Mouse (Mus musculus) liver, postnatal 0 days (tissue): ENCODE results near the gene Zfp958. TPM values are rescaled to one million over a fixed set of nuclear protein-coding genes. Genes with fewer than 3 reads are reported as not detected.

Source experiments
- ATAC-seq: fragments of 200-750 bp; cut with Nextera tagmentation; 2 replicates; pipeline ENCODE4 v1.8.0; 2017; ENCODE audit warnings: mild to moderate bottlenecking, moderate library complexity
- DNase-seq: peaks from one replicate; pipeline ENCODE4 v3.0.0-alpha.2; 2016
- H3K27ac ChIP-seq: fragments of 300-500 bp; sonication (generic); 2 replicates; pipeline ENCODE4 v1.5.1; 2014; ENCODE audit warnings: antibody characterized with exemption, moderate library complexity, mild to moderate bottlenecking, low read depth
- H3K27me3 ChIP-seq: fragments of 300-500 bp; sonication (generic); 2 replicates; pipeline ENCODE4 v1.6.1; 2014; ENCODE audit warnings: low read length, control low read depth, mixed read lengths; ENCODE audit not compliant: insufficient read depth
- H3K36me3 ChIP-seq: fragments of 300-500 bp; sonication (generic); replicated peaks from 2 replicates; pipeline ENCODE4 v1.6.1; 2014; ENCODE audit warnings: mild to moderate bottlenecking, control low read depth, low read length, moderate library complexity, mixed read lengths; ENCODE audit not compliant: insufficient read depth
- H3K4me1 ChIP-seq: fragments of 300-500 bp; sonication (generic); 2 replicates; pipeline ENCODE4 v1.6.1; 2014; ENCODE audit warnings: antibody characterized with exemption, mild to moderate bottlenecking, control low read depth; ENCODE audit not compliant: insufficient read depth
- H3K4me2 ChIP-seq: fragments of 300-500 bp; sonication (generic); 2 replicates; pipeline ENCODE4 v1.6.1; 2014; ENCODE audit warnings: low read depth, mild to moderate bottlenecking, low read length, moderate library complexity, mixed read lengths
- H3K4me3 ChIP-seq: fragments of 300-500 bp; sonication (generic); 2 replicates; pipeline ENCODE4 v1.5.1; 2014; ENCODE audit warnings: low read depth, low read length
- H3K9ac ChIP-seq: fragments of 300-500 bp; sonication (generic); replicated peaks from 2 replicates; pipeline ENCODE4 v1.6.1; 2014; ENCODE audit warnings: mild to moderate bottlenecking, moderate library complexity
- H3K9me3 ChIP-seq: fragments of 300-500 bp; sonication (generic); 2 replicates; pipeline ENCODE4 v1.6.1; 2016; ENCODE audit warnings: mild to moderate bottlenecking, control low read depth, low read length, mixed read lengths
- CTCF ChIP-seq: sonication (generic); IDR thresholded peaks from 2 replicates; pipeline ENCODE4 v1.5.1; 2016; ENCODE audit warnings: antibody characterized with exemption, low read depth
- EP300 ChIP-seq: IDR thresholded peaks from 2 replicates; pipeline ENCODE4 v1.6.1; 2016; ENCODE audit warnings: antibody characterized with exemption, low read depth, mild to moderate bottlenecking
- WGBS: fragments of 180-500 bp; shearing (Covaris S2); extraction: QIAGEN DNeasy Blood & Tissue Kit; methylation state at CpG from one replicate; pipeline ENCODE4 v1.1.7; 2014; ENCODE audit not compliant: insufficient replicate concordance; 5-methylcytosine and 5-hydroxymethylcytosine counted together
- polyA plus RNA-seq: library from polyadenylated mRNA; unstranded; fragments of >200 nt; fragmentation: Nextera tagmentation; extraction: Ambion mirVana; gene quantifications from 2 replicates; pipeline ENCODE4 v1.2.1, GENCODE M21; 2015

Gene Zfp958
- 4.2 and 4.3 TPM in 2 replicates for polyA plus RNA-seq

DNA sequence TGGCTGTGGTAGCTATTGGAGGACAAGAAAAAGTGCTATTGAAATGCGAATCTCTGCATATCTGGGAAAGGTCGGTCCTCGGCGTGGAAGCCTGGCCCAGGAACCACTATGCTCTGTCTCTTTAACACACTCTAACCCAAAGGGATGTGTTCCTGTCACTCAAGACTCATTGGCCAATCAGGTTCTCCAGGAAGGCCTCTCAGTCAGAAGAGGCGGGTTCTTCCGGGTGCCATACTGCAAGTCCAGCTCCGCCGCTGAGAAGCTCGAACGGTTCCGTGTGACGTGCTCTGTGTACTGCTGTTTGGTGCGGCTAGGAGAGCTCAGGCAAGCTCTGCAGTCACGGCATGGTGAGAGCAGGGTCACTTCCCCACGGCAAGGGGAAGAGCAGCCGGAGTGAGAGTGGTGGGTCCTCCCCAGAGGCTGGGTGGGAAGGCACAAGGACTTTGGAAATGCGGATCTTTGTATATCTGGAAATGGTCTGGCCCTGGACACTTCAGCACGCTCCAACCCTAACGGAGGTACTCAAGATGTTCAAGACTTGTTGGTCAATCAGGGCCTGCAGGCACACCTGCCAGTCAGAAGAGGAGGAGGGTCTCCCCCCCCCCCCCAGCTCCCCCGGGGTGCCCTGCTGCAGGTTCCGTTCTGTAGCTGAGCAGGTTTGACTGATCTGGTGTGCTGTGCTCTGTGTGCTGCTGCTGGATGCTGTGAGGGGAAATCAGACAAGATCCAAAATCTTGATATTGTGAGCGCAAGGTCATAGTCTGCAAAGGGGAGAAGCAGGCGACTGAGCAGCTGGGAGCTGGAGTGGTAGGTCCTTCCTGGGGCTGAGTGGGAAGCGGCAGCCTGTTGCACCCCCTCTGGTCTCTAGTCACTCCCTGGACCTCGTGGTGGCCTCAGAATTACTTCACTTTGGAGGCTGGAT, at the start of gene Zfp958:
TSS of gene Zfp958 (plus strand) at position 236 of the 922 bp plus-strand sequence.
- TF ChIP-seq EP300 (no peak), CTCF (no peak)
- peak within 1 kb of the TSS; percentile 90 for H3K4me2 ChIP-seq
- no peaks in the 10 kb centered on the region for H3K9me3 ChIP-seq
- ATAC-seq (peak; percentile 99), DNase-seq (peak; percentile 90)
- H3K36me3 ChIP-seq: no peaks in the 10 kb centered on the region
- peak within 1 kb of the TSS; percentile 58 for H3K4me3 ChIP-seq
- H3K4me1 ChIP-seq: peaks cover 15% of the 10 kb centered on the region
- WGBS: under 1% methylated on average over 25 of the region's 25 CpGs
- peak within 1 kb of the TSS; percentile 66 for H3K9ac ChIP-seq
- H3K27me3 ChIP-seq: no peaks in the 10 kb centered on the region
- peak within 1 kb of the TSS; percentile 74 for H3K27ac ChIP-seq

DNA sequence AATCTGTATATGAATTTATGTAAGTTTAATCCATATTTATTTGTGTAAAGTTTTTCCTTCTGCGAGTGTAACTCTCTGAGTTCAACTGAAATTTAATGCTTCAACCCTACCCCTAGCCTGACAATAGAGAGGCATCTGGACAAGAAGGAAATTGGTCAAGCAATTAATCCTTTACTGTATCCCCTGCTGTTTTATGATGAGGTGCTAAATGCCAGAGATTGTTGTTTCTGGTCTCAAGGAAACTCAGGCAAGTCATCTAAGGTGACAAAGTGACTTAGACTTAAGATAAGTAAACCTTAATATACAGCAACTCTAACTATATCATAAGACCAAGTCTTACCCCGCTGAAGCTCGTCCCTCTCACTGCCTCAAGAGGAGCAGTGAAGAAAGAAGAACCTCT, 31.0 kb upstream of the Zfp958 start:
- H3K9me3 ChIP-seq: no peaks in the 10 kb centered on the region
- H3K9ac ChIP-seq: no peak overlapping the region
- DNase-seq: no peak
- WGBS: 41% methylated on average over 3 of the region's 3 CpGs
- no peaks in the 10 kb centered on the region for H3K36me3 ChIP-seq
- H3K27me3 ChIP-seq: no peaks in the 10 kb centered on the region
- no peak for ATAC-seq
- H3K4me1 ChIP-seq: no peaks in the 10 kb centered on the region
- H3K4me2 ChIP-seq: no peak overlapping the region
- no peak overlapping the region for H3K4me3 ChIP-seq
- no peak overlapping the region for H3K27ac ChIP-seq
- TF ChIP-seq EP300: no peak
- no peak for TF ChIP-seq CTCF

DNA sequence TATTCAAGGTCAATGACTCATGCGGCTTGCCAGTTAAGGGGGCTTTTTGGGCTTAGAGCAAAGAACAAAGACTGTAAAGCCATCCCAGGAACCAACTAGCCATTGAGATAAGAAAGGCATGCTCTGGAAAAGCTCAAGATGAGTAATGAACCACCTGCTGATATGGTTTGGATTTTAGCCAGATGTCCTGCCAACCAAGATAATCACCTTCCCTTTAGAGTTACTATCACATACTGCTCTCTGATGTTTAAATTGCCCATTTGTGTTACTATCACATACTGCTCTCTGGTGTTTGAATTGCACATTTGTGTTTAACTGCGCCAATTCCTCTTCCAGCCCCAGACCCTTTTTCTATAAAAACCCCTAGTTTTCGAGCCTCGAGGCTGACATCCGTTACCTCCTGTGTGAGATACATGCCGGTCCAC, 30.2 kb upstream of the Zfp958 start:
- 59% methylated on average over 6 of the region's 6 CpGs for WGBS
- TF ChIP-seq EP300 (no peak), CTCF (no peak)
- no peaks in the 10 kb centered on the region for H3K4me1 ChIP-seq
- DNase-seq (no peak), ATAC-seq (no peak)
- no peak overlapping the region for H3K4me2 ChIP-seq
- H3K9ac ChIP-seq: no peak overlapping the region
- H3K9me3 ChIP-seq: no peaks in the 10 kb centered on the region
- no peaks in the 10 kb centered on the region for H3K36me3 ChIP-seq
- H3K27me3 ChIP-seq: no peaks in the 10 kb centered on the region
- H3K27ac ChIP-seq: no peak overlapping the region
- no peak overlapping the region for H3K4me3 ChIP-seq

- no peaks in the 10 kb centered on the region for H3K36me3 ChIP-seq
- TF ChIP-seq CTCF (no peak), EP300 (no peak)
- no peak overlapping the region for H3K9ac ChIP-seq
- no peaks in the 10 kb centered on the region for H3K27me3 ChIP-seq
- no peak for DNase-seq
- no peaks in the 10 kb centered on the region for H3K9me3 ChIP-seq
- H3K4me3 ChIP-seq: no peak overlapping the region
- no peaks in the 10 kb centered on the region for H3K4me1 ChIP-seq
- no peak overlapping the region for H3K4me2 ChIP-seq
- no peak overlapping the region for H3K27ac ChIP-seq
- no peak for ATAC-seq
- 82% methylated on average over 1 of the region's 1 CpGs for WGBS
These were observed 28.3 kb upstream of the Zfp958 start for GRCm38 (mm10) chr8:4584660-4585059.

- H3K9ac ChIP-seq: no peak overlapping the region
- ATAC-seq: no peak
- 39% methylated on average over 4 of the region's 4 CpGs for WGBS
- no peaks in the 10 kb centered on the region for H3K27me3 ChIP-seq
- H3K4me1 ChIP-seq: no peaks in the 10 kb centered on the region
- no peak for DNase-seq
- no peak overlapping the region for H3K4me2 ChIP-seq
- H3K27ac ChIP-seq: no peak overlapping the region
- no peak overlapping the region for H3K4me3 ChIP-seq
- H3K36me3 ChIP-seq: no peaks in the 10 kb centered on the region
- no peaks in the 10 kb centered on the region for H3K9me3 ChIP-seq
- TF ChIP-seq EP300 (no peak), CTCF (no peak)
These were observed 26.6 kb upstream of the Zfp958 start for GRCm38 (mm10) chr8:4586356-4586755.

GRCm38 (mm10) chr8:4588165-4589000, 24.6 kb upstream of the Zfp958 start:
- Histone ChIP-seq H3K9me3 (no peaks in the 10 kb centered on the region), H3K4me1 (no peaks in the 10 kb centered on the region), H3K4me2 (no peak overlapping the region), H3K36me3 (no peaks in the 10 kb centered on the region), H3K4me3 (no peak overlapping the region), H3K27ac (no peak overlapping the region), H3K9ac (no peak overlapping the region), H3K27me3 (no peaks in the 10 kb centered on the region)
- WGBS: 36% methylated on average over 9 of the region's 9 CpGs
- TF ChIP-seq EP300 (no peak), CTCF (peak; percentile 76)
- ATAC-seq (no peak), DNase-seq (peak; percentile 19)
